Mouse (Mus musculus): ENCODE measurements around the gene Srsf5.

Gene Srsf5

GRCm38 (mm10) chr12:80997652-80998051 is 52.3 kb downstream of the Srsf5 start:
- no peak for DNase-seq (ENCODE audit: low spot score in 2 of 2)

- DNase-seq (ENCODE audit: low spot score in 2 of 2): no peak
Observed at GRCm38 (mm10) chr12:80998528-80999221, 53.4 kb downstream of the Srsf5 start.

Measured in heart, adult 9 months (tissue).